Mouse (Mus musculus): ENCODE measurements at regions not wholly inside any gene's neighbourhood (a gene's known extent, or its start where the extent isn't known, plus 50 kb on each side); places are given as distances from the start of the nearest gene placed in this dataset.

DNA sequence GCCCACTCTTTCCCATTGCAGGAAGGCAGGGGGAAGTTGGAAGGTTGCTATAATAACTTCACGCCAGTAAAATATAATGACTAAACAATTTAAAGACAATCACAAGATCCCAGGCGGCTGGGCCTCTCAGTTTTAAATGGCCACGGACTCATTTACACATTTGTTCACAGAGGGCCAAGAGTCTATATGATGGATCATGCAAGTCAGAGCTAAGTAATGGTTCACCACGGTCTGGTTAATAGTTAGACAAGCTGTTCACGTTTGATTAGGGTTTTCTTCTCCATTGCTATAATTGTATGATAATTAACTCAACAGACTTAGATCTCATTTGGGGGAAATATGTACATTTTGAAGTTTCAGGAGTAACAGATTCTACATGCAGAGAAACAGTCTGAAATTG, 170.0 kb downstream of the Ppargc1a start:
- no peak for ATAC-seq (ENCODE audit: insufficient number of reproducible peaks, low FRiP score)
- no peaks in the 10 kb centered on the region for H3K9me3 ChIP-seq (replicated peaks)
- H3K4me1 ChIP-seq (replicated peaks) = no peaks in the 10 kb centered on the region
- WGBS = 80% methylated on average over 5 of the region's 5 CpGs
- H3K27ac ChIP-seq (ENCODE audit: poor library complexity, severe bottlenecking) = no peak overlapping the region
- H3K9ac ChIP-seq = no peak overlapping the region
- no peaks in the 10 kb centered on the region for H3K27me3 ChIP-seq (replicated peaks)
- H3K36me3 ChIP-seq = no peaks in the 10 kb centered on the region
- no peak overlapping the region for H3K4me2 ChIP-seq
- no peak overlapping the region for H3K4me3 ChIP-seq

DNA sequence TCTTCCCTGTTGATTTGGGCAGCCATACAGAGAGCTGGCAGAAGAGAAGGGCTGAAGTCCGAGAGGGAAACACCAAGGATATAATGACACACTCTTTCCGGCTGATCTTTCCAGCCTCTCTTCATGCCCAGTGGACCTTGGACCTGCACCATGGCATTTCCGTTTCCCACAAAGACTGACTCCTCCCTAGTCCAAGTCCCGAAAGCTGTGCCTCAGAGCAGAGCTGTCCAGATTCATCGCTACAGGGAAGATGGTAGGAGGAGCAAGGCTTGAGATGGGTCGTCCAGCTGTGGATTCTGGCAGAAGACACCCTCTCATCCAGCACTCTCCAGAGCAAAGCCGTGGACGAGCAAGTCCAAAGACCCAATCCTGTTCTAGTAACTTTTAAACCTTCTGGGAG, 176.2 kb downstream of the Ppargc1a start:
- no peaks in the 10 kb centered on the region for H3K36me3 ChIP-seq
- no peaks in the 10 kb centered on the region for H3K9me3 ChIP-seq (replicated peaks)
- H3K4me2 ChIP-seq = no peak overlapping the region
- H3K9ac ChIP-seq = no peak overlapping the region
- H3K4me3 ChIP-seq = no peak overlapping the region
- H3K4me1 ChIP-seq (replicated peaks) = no peaks in the 10 kb centered on the region
- no peaks in the 10 kb centered on the region for H3K27me3 ChIP-seq (replicated peaks)
- H3K27ac ChIP-seq (ENCODE audit: poor library complexity, severe bottlenecking) = no peak overlapping the region
- WGBS = 82% methylated on average over 8 of the region's 8 CpGs
- ATAC-seq (ENCODE audit: insufficient number of reproducible peaks, low FRiP score) = no peak

DNA sequence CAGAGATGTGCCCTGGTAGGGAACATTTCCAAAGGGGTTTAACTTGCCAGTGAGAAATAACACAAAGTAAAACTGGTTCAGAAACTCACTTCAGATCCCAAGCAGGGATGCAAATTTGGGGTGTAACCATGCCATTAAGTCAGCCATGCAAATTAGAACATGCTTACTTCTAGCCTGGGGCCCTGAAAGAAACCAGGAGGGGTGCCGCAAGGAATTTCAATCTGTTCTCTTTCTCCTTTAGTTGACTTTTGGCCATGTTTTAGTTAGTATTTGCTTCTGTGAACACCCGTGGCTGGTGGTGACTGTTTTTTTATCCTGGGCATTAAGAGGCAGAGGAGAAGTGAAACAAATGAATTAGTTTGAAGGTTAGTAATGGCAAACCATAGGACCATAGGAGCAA, 179.8 kb downstream of the Ppargc1a start:
- Histone ChIP-seq H3K36me3 (no peaks in the 10 kb centered on the region), H3K9me3 (replicated peaks) (no peaks in the 10 kb centered on the region), H3K4me2 (no peak overlapping the region), H3K27me3 (replicated peaks) (no peaks in the 10 kb centered on the region), H3K4me1 (replicated peaks) (no peaks in the 10 kb centered on the region), H3K4me3 (no peak overlapping the region), H3K27ac (ENCODE audit: poor library complexity, severe bottlenecking) (no peak overlapping the region), H3K9ac (no peak overlapping the region)
- no peak for ATAC-seq (ENCODE audit: insufficient number of reproducible peaks, low FRiP score)
- 63% methylated on average over 2 of the region's 2 CpGs for WGBS

DNA sequence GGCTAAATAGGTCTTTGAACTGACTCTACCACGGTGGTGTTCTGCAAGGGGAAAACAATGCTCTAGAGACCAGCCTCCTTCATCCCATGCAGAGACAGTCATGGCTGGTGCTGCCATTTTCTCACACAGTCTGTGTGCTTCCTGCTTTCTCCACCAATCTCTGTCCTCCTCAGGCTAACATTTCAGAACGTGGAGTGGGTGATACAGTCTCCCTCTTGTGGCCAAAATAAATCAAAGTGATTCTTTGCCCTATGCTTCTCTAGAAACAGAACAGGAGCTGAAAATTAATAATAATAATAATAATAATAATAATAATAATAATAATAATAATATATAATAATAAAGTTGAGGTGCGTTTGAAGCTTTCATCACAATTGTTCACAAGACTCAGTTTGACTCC, 181.1 kb downstream of the Ppargc1a start:
- H3K9ac ChIP-seq = no peak overlapping the region
- H3K4me1 ChIP-seq (replicated peaks) = no peaks in the 10 kb centered on the region
- 0 out of 2 replicates have a peak, but pooled peaks have one; percentile 18 for ATAC-seq (ENCODE audit: insufficient number of reproducible peaks, low FRiP score)
- no peaks in the 10 kb centered on the region for H3K9me3 ChIP-seq (replicated peaks)
- H3K4me2 ChIP-seq = no peak overlapping the region
- no peaks in the 10 kb centered on the region for H3K27me3 ChIP-seq (replicated peaks)
- H3K4me3 ChIP-seq = no peak overlapping the region
- no peaks in the 10 kb centered on the region for H3K36me3 ChIP-seq
- no peak overlapping the region for H3K27ac ChIP-seq (ENCODE audit: poor library complexity, severe bottlenecking)
- WGBS = 75% methylated on average over 3 of the region's 3 CpGs

DNA sequence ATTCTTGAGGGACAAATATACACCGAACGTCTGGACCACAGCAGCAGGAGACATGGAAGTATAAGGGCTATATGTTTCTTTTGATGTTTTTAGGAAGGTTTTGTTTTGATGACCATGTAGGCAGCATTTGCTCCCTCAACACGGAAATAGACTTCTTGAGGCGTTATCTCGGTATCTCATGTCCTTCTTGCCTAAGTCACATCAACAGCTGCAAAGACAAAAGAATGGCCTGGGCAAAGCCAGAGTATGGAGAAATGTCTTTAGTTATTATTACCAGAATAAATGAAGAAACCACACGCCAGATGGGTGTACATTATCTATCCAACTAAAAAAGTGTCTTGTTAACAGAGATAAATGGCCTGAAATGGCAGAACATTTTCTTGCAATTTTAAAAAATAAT, 183.2 kb downstream of the Ppargc1a start:
- WGBS = 74% methylated on average over 6 of the region's 6 CpGs
- Histone ChIP-seq H3K4me1 (replicated peaks) (no peaks in the 10 kb centered on the region), H3K4me3 (no peak overlapping the region), H3K4me2 (no peak overlapping the region), H3K9me3 (replicated peaks) (no peaks in the 10 kb centered on the region), H3K27ac (ENCODE audit: poor library complexity, severe bottlenecking) (no peak overlapping the region), H3K36me3 (no peaks in the 10 kb centered on the region), H3K9ac (no peak overlapping the region), H3K27me3 (replicated peaks) (no peaks in the 10 kb centered on the region)
- no peak for ATAC-seq (ENCODE audit: insufficient number of reproducible peaks, low FRiP score)

GRCm38 (mm10) chr5:51359101-51359500, 208.4 kb downstream of the Ppargc1a start:
- Histone ChIP-seq H3K9me3 (replicated peaks) (no peaks in the 10 kb centered on the region), H3K27ac (ENCODE audit: poor library complexity, severe bottlenecking) (no peak overlapping the region), H3K9ac (no peak overlapping the region), H3K4me3 (no peak overlapping the region), H3K4me1 (replicated peaks) (no peaks in the 10 kb centered on the region), H3K36me3 (no peaks in the 10 kb centered on the region), H3K27me3 (replicated peaks) (no peaks in the 10 kb centered on the region), H3K4me2 (no peak overlapping the region)
- no peak for ATAC-seq (ENCODE audit: insufficient number of reproducible peaks, low FRiP score)
- WGBS = 85% methylated on average over 1 of the region's 1 CpGs

DNA sequence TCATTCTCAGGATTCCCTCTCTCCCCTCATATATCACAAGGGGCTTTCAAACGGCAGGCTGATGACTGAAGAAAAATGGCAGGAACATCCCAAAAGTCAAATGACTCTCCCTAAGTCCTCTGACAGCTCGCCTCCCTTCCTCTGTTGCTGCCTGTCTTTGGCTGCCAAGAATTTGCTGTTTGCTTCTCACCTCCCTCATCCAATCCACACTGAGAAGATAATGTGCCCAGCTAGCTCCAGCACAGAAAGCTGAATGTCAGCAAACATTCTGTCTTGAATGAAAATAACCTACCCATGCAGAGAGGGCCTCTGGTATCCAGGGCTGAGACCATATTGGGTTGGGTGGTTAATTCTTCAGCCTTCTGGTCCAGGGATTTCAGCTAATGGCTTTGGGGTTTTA, 219.3 kb downstream of the Ppargc1a start:
- Histone ChIP-seq H3K36me3 (no peaks in the 10 kb centered on the region), H3K4me2 (no peak overlapping the region), H3K27me3 (replicated peaks) (no peaks in the 10 kb centered on the region), H3K9ac (no peak overlapping the region), H3K9me3 (replicated peaks) (no peaks in the 10 kb centered on the region), H3K4me3 (no peak overlapping the region), H3K27ac (ENCODE audit: poor library complexity, severe bottlenecking) (no peak overlapping the region), H3K4me1 (replicated peaks) (no peaks in the 10 kb centered on the region)
- 50% methylated on average over 2 of the region's 2 CpGs for WGBS
- no peak for ATAC-seq (ENCODE audit: insufficient number of reproducible peaks, low FRiP score)

- Histone ChIP-seq H3K4me1 (replicated peaks) (no peaks in the 10 kb centered on the region), H3K36me3 (no peaks in the 10 kb centered on the region), H3K27me3 (replicated peaks) (no peaks in the 10 kb centered on the region), H3K4me3 (no peak overlapping the region), H3K9ac (no peak overlapping the region), H3K9me3 (replicated peaks) (no peaks in the 10 kb centered on the region), H3K27ac (ENCODE audit: poor library complexity, severe bottlenecking) (no peak overlapping the region), H3K4me2 (no peak overlapping the region)
- WGBS = 80% methylated on average over 3 of the region's 3 CpGs
- ATAC-seq (ENCODE audit: insufficient number of reproducible peaks, low FRiP score) = no peak
These were observed 238.4 kb downstream of the Ppargc1a start for GRCm38 (mm10) chr5:51329142-51329541.

- no peaks in the 10 kb centered on the region for H3K4me1 ChIP-seq (replicated peaks)
- ATAC-seq (ENCODE audit: insufficient number of reproducible peaks, low FRiP score) = no peak
- no peak overlapping the region for H3K9ac ChIP-seq
- no peaks in the 10 kb centered on the region for H3K27me3 ChIP-seq (replicated peaks)
- no peak overlapping the region for H3K4me2 ChIP-seq
- no peak overlapping the region for H3K4me3 ChIP-seq
- WGBS = 68% methylated on average over 1 of the region's 1 CpGs
- H3K36me3 ChIP-seq = no peaks in the 10 kb centered on the region
- H3K9me3 ChIP-seq (replicated peaks) = no peaks in the 10 kb centered on the region
- H3K27ac ChIP-seq (ENCODE audit: poor library complexity, severe bottlenecking) = no peak overlapping the region
These were observed 278.3 kb downstream of the Ppargc1a start for GRCm38 (mm10) chr5:51289191-51289590.

- 73% methylated on average over 2 of the region's 2 CpGs for WGBS
These were observed 279.3 kb downstream of the Ppargc1a start for GRCm38 (mm10) chr5:51288234-51288633.

GRCm38 (mm10) chr5:51241156-51241555, 326.4 kb downstream of the Ppargc1a start:
- no peak for ATAC-seq (ENCODE audit: insufficient number of reproducible peaks, low FRiP score)
- H3K9me3 ChIP-seq (replicated peaks) = no peaks in the 10 kb centered on the region
- no peaks in the 10 kb centered on the region for H3K27me3 ChIP-seq (replicated peaks)
- H3K4me1 ChIP-seq (replicated peaks) = no peaks in the 10 kb centered on the region
- H3K4me3 ChIP-seq = no peak overlapping the region
- H3K36me3 ChIP-seq = no peaks in the 10 kb centered on the region
- WGBS = 80% methylated on average over 2 of the region's 2 CpGs
- no peak overlapping the region for H3K27ac ChIP-seq (ENCODE audit: poor library complexity, severe bottlenecking)
- no peak overlapping the region for H3K9ac ChIP-seq
- no peak overlapping the region for H3K4me2 ChIP-seq

More at GRCm38 (mm10) chr5:51288234-51288633, 279.3 kb downstream of the Ppargc1a start:
- Histone ChIP-seq H3K4me3 (no peak overlapping the region), H3K4me2 (no peak overlapping the region), H3K36me3 (no peaks in the 10 kb centered on the region), H3K27me3 (replicated peaks) (no peaks in the 10 kb centered on the region), H3K9ac (no peak overlapping the region), H3K4me1 (replicated peaks) (no peaks in the 10 kb centered on the region), H3K27ac (ENCODE audit: poor library complexity, severe bottlenecking) (no peak overlapping the region), H3K9me3 (replicated peaks) (no peaks in the 10 kb centered on the region)
- ATAC-seq (ENCODE audit: insufficient number of reproducible peaks, low FRiP score) = no peak

- Histone ChIP-seq H3K4me3 (no peak overlapping the region), H3K9me3 (replicated peaks) (no peaks in the 10 kb centered on the region), H3K9ac (no peak overlapping the region), H3K36me3 (no peaks in the 10 kb centered on the region), H3K27ac (ENCODE audit: poor library complexity, severe bottlenecking) (no peak overlapping the region), H3K27me3 (replicated peaks) (no peaks in the 10 kb centered on the region), H3K4me2 (no peak overlapping the region), H3K4me1 (replicated peaks) (0 out of 2 replicates have a peak, but pooled peaks cover 4% of the 10 kb centered on the region)
- 86% methylated on average over 2 of the region's 2 CpGs for WGBS
- ATAC-seq (ENCODE audit: insufficient number of reproducible peaks, low FRiP score) = no peak
These were observed 333.5 kb downstream of the Ppargc1a start for GRCm38 (mm10) chr5:51234004-51234355.
